Comparison of ENCODE assay signal across 22 mouse cellular contexts in genomic region chr2:112966807-112967625, GRCm38 (mm10).
DNase-seq lines count a peak whose midpoint lies in the region; ATAC-seq lines count a peak whose summit lies in the region.
"Had no signal": no experiment of that assay in that cellular context is flagged by ENCODE, and none has a peak within 500 bp of the region (broad histone marks: within the 10 kb centered on the region; RNA-seq: fewer than 3 reads in every experiment).

No protein-coding gene starts in this region.

- no peaks in the 10 kb centered on the region for H3K9me3 ChIP-seq in forebrain, embryonic 13.5 days (replicated peaks)
- H3K9me3 ChIP-seq in forebrain, embryonic 14.5 days (replicated peaks; ENCODE audit: control insufficient read depth, low read length), result no peaks in the 10 kb centered on the region
- H3K9me3 ChIP-seq in neural tube, embryonic 11.5 days (ENCODE audit: control insufficient read depth, low read length), result no peaks in the 10 kb centered on the region
- no peaks in the 10 kb centered on the region for H3K9me3 ChIP-seq in midbrain, embryonic 14.5 days (ENCODE audit: control insufficient read depth, low read length)
- H3K9me3 ChIP-seq in neural tube, embryonic 15.5 days (replicated peaks), result no peaks in the 10 kb centered on the region
- H3K9me3 ChIP-seq: heart, embryonic 13.5 days; limb, embryonic 15.5 days had no signal

- no peaks in the 10 kb centered on the region for H3K4me1 ChIP-seq in forebrain, embryonic 13.5 days
- no peaks in the 10 kb centered on the region for H3K4me1 ChIP-seq in forebrain, embryonic 14.5 days (ENCODE audit: control insufficient read depth, insufficient read depth, low read length)
- no peaks in the 10 kb centered on the region for H3K4me1 ChIP-seq in neural tube, embryonic 11.5 days (ENCODE audit: control insufficient read depth, insufficient read depth, low read length)
- H3K4me1 ChIP-seq in midbrain, embryonic 14.5 days (ENCODE audit: control insufficient read depth, insufficient read depth, low read length), result peaks cover 8% of the 10 kb centered on the region
- H3K4me1 ChIP-seq in neural tube, embryonic 15.5 days, result peaks cover 6% of the 10 kb centered on the region; the same call in 1 of the 2 replicates
- H3K4me1 ChIP-seq: heart, embryonic 13.5 days; limb, embryonic 15.5 days had no signal

- no peak overlapping the region for H3K9ac ChIP-seq in forebrain, embryonic 13.5 days
- no peak overlapping the region for H3K9ac ChIP-seq in forebrain, embryonic 14.5 days (ENCODE audit: low read length)
- no peak overlapping the region for H3K9ac ChIP-seq in neural tube, embryonic 11.5 days (ENCODE audit: low read length)
- no peak overlapping the region for H3K9ac ChIP-seq in midbrain, embryonic 14.5 days (replicated peaks; ENCODE audit: low read length)
- no peak overlapping the region for H3K9ac ChIP-seq in neural tube, embryonic 15.5 days (replicated peaks)
- H3K9ac ChIP-seq: heart, embryonic 13.5 days; limb, embryonic 15.5 days had no signal

- H3K4me2 ChIP-seq in forebrain, embryonic 13.5 days, result no peak overlapping the region
- H3K4me2 ChIP-seq in forebrain, embryonic 14.5 days (ENCODE audit: low read length), result no peak overlapping the region
- H3K4me2 ChIP-seq in neural tube, embryonic 11.5 days (ENCODE audit: low read depth), result no peak overlapping the region
- no peak overlapping the region for H3K4me2 ChIP-seq in midbrain, embryonic 14.5 days (ENCODE audit: low read length)
- no peak overlapping the region for H3K4me2 ChIP-seq in neural tube, embryonic 15.5 days
- H3K4me2 ChIP-seq: heart, embryonic 13.5 days; limb, embryonic 15.5 days had no signal

- no peaks in the 10 kb centered on the region for H3K36me3 ChIP-seq in forebrain, embryonic 13.5 days (ENCODE audit: poor library complexity, severe bottlenecking)
- H3K36me3 ChIP-seq in forebrain, embryonic 14.5 days (ENCODE audit: control insufficient read depth, insufficient read depth, low read length), result no peaks in the 10 kb centered on the region
- H3K36me3 ChIP-seq in neural tube, embryonic 11.5 days (ENCODE audit: control insufficient read depth, insufficient read depth, low read length), result no peaks in the 10 kb centered on the region
- H3K36me3 ChIP-seq in midbrain, embryonic 14.5 days (ENCODE audit: control insufficient read depth, insufficient read depth, low read length), result no peaks in the 10 kb centered on the region
- no peaks in the 10 kb centered on the region for H3K36me3 ChIP-seq in neural tube, embryonic 15.5 days
- H3K36me3 ChIP-seq: G1E; heart, embryonic 13.5 days; limb, embryonic 15.5 days had no signal

- H3K4me3 ChIP-seq in forebrain, embryonic 13.5 days, result no peak overlapping the region
- no peak overlapping the region for H3K4me3 ChIP-seq in forebrain, embryonic 14.5 days (ENCODE audit: low read depth, low read length)
- no peak overlapping the region for H3K4me3 ChIP-seq in neural tube, embryonic 11.5 days (ENCODE audit: low read depth, low read length)
- no peak overlapping the region for H3K4me3 ChIP-seq in midbrain, embryonic 14.5 days (replicated peaks; ENCODE audit: low read depth, low read length)
- no peak overlapping the region for H3K4me3 ChIP-seq in neural tube, embryonic 15.5 days (replicated peaks)
- H3K4me3 ChIP-seq: erythroblast, embryonic 14.5 days; heart, embryonic 13.5 days; limb, embryonic 15.5 days had no signal

- H3K27me3 ChIP-seq in forebrain, embryonic 13.5 days, result no peaks in the 10 kb centered on the region
- H3K27me3 ChIP-seq in forebrain, embryonic 14.5 days (replicated peaks; ENCODE audit: control insufficient read depth, insufficient read depth, low read length), result no peaks in the 10 kb centered on the region
- H3K27me3 ChIP-seq in neural tube, embryonic 11.5 days (ENCODE audit: control insufficient read depth, insufficient read depth, low read length), result no peaks in the 10 kb centered on the region
- H3K27me3 ChIP-seq in midbrain, embryonic 14.5 days (ENCODE audit: control insufficient read depth, insufficient read depth, low read length), result no peaks in the 10 kb centered on the region
- H3K27me3 ChIP-seq in neural tube, embryonic 15.5 days (replicated peaks), result no peaks in the 10 kb centered on the region
- H3K27me3 ChIP-seq: heart, embryonic 13.5 days; limb, embryonic 15.5 days had no signal

- peak; percentile 21; the same call in 1 of the 2 replicates for ATAC-seq in forebrain, embryonic 13.5 days
- ATAC-seq in forebrain, embryonic 14.5 days, result no peak
- peak; percentile 70 for ATAC-seq in neural tube, embryonic 11.5 days (ENCODE audit: insufficient read depth, low FRiP score, low TSS enrichment)
- ATAC-seq in midbrain, embryonic 14.5 days (ENCODE audit: low FRiP score, low TSS enrichment), result no peak; the same call in 1 of the 2 replicates
- peak; percentile 28; the same call in 1 of the 2 replicates for ATAC-seq in neural tube, embryonic 15.5 days (ENCODE audit: low FRiP score)
- ATAC-seq: activated CD4-positive, CD25-positive, alpha-beta regulatory T cell, adult 4 months; lung, postnatal 0 days had no signal

- no peak overlapping the region for H3K27ac ChIP-seq in forebrain, embryonic 13.5 days
- no peak overlapping the region for H3K27ac ChIP-seq in forebrain, embryonic 14.5 days (ENCODE audit: low read depth, low read length)
- H3K27ac ChIP-seq in neural tube, embryonic 11.5 days (ENCODE audit: low read depth, low read length), result no peak overlapping the region
- 0 out of 2 replicates have a peak overlapping the region, but pooled peaks have one; percentile 5 for H3K27ac ChIP-seq in midbrain, embryonic 14.5 days (replicated peaks; ENCODE audit: low read depth, low read length)
- no peak overlapping the region for H3K27ac ChIP-seq in neural tube, embryonic 15.5 days (replicated peaks)
- H3K27ac ChIP-seq: heart, embryonic 13.5 days; limb, embryonic 15.5 days; stomach, postnatal 0 days had no signal

- WGBS in forebrain, embryonic 13.5 days, result 75% methylated on average over 14 of the region's 14 CpGs
- 79% methylated on average over 14 of the region's 14 CpGs for WGBS in forebrain, embryonic 14.5 days
- WGBS in neural tube, embryonic 11.5 days, result 74% methylated on average over 14 of the region's 14 CpGs
- WGBS in midbrain, embryonic 14.5 days, result 60% methylated on average over 14 of the region's 14 CpGs
- WGBS in neural tube, embryonic 15.5 days, result 43% methylated on average over 14 of the region's 14 CpGs

- DNase-seq in forebrain, embryonic 14.5 days (ENCODE audit: low spot score), result no peak
- peak; percentile 11 for DNase-seq in neural tube, embryonic 11.5 days (ENCODE audit: low spot score)
- DNase-seq in neural tube, embryonic 10.5 days (ENCODE audit: extremely low spot score, low spot score), result no peak
- peak; percentile 24 for DNase-seq in midbrain, embryonic 14.5 days
- DNase-seq in natural killer cell, adult 2 months (ENCODE audit: low spot score in 2 of 2), result no peak
- no peak for DNase-seq in adrenal gland, adult 2 months
- DNase-seq: adrenal gland, postnatal 36 days; cerebellum, adult 2 months; cerebellum, postnatal 36 days; gastrocnemius, postnatal 10 days; heart, adult 18-20 months; heart, postnatal 36 days; kidney, adult 11 months had no signal

Comparison
In these comparisons a context has a peak if more than half of its experiments do, and no peak if none do; other contexts are left out.
1. ATAC-seq: peak in forebrain, embryonic 13.5 days (single experiment), neural tube, embryonic 11.5 days (single experiment) and neural tube, embryonic 15.5 days (single experiment); none in forebrain, embryonic 14.5 days (single experiment) and midbrain, embryonic 14.5 days (single experiment).
2. DNase-seq: peak in neural tube, embryonic 11.5 days (single experiment) and midbrain, embryonic 14.5 days (single experiment); none in forebrain, embryonic 14.5 days (single experiment), neural tube, embryonic 10.5 days (single experiment), natural killer cell, adult 2 months (0 of 2) and adrenal gland, adult 2 months (single experiment).